Comparison of ENCODE assay signal across 15 mouse cellular contexts in genomic region chr5:112127171-112127570, GRCm38 (mm10).
DNase-seq lines count a peak whose midpoint lies in the region; ATAC-seq and TF ChIP-seq lines count a peak whose summit lies in the region.
"Had no signal": no experiment of that assay in that cellular context is flagged by ENCODE, and none has a peak within 500 bp of the region (broad histone marks: within the 10 kb centered on the region; RNA-seq: fewer than 3 reads in every experiment).

No protein-coding gene starts in this region.

- no peaks in the 10 kb centered on the region for H3K27me3 ChIP-seq in kidney, postnatal 0 days (ENCODE audit: insufficient read depth, low read length)
- no peaks in the 10 kb centered on the region for H3K27me3 ChIP-seq in intestine, postnatal 0 days (replicated peaks; ENCODE audit: control insufficient read depth, insufficient read depth, low read length)
- H3K27me3 ChIP-seq in stomach, embryonic 14.5 days (ENCODE audit: control insufficient read depth, insufficient read depth, low read length): no peaks in the 10 kb centered on the region
- H3K27me3 ChIP-seq: midbrain, embryonic 13.5 days had no signal

- no peak overlapping the region for H3K27ac ChIP-seq in kidney, postnatal 0 days
- no peak overlapping the region for H3K27ac ChIP-seq in intestine, postnatal 0 days (ENCODE audit: low read depth, low read length)
- no peak overlapping the region for H3K27ac ChIP-seq in stomach, embryonic 14.5 days (ENCODE audit: low read length)
- H3K27ac ChIP-seq: heart, embryonic 15.5 days; hindbrain, embryonic 12.5 days; midbrain, embryonic 13.5 days had no signal

- no peaks in the 10 kb centered on the region for H3K4me1 ChIP-seq in kidney, postnatal 0 days (replicated peaks; ENCODE audit: insufficient read depth, low read length)
- no peaks in the 10 kb centered on the region for H3K4me1 ChIP-seq in intestine, postnatal 0 days (replicated peaks; ENCODE audit: control insufficient read depth, insufficient read depth, low read length)
- no peaks in the 10 kb centered on the region for H3K4me1 ChIP-seq in stomach, embryonic 14.5 days (ENCODE audit: control insufficient read depth, insufficient read depth, low read length)
- H3K4me1 ChIP-seq: heart, embryonic 15.5 days had no signal

- H3K4me3 ChIP-seq in kidney, postnatal 0 days (replicated peaks; ENCODE audit: low read depth, low read length): no peak overlapping the region
- H3K4me3 ChIP-seq in intestine, postnatal 0 days (ENCODE audit: low read depth, low read length): no peak overlapping the region
- H3K4me3 ChIP-seq in stomach, embryonic 14.5 days (ENCODE audit: low read depth, low read length): no peak overlapping the region
- H3K4me3 ChIP-seq: heart, embryonic 15.5 days; hindbrain, embryonic 12.5 days; midbrain, embryonic 13.5 days had no signal

- no peaks in the 10 kb centered on the region for H3K9me3 ChIP-seq in kidney, postnatal 0 days (replicated peaks; ENCODE audit: low read length)
- H3K9me3 ChIP-seq in intestine, postnatal 0 days (ENCODE audit: control insufficient read depth): no peaks in the 10 kb centered on the region
- H3K9me3 ChIP-seq in stomach, embryonic 14.5 days (ENCODE audit: control insufficient read depth, low read depth, low read length): no peaks in the 10 kb centered on the region
- H3K9me3 ChIP-seq: heart, embryonic 15.5 days; hindbrain, embryonic 12.5 days; midbrain, embryonic 13.5 days had no signal

- H3K36me3 ChIP-seq in kidney, postnatal 0 days (ENCODE audit: insufficient read depth, low read length): no peaks in the 10 kb centered on the region
- no peaks in the 10 kb centered on the region for H3K36me3 ChIP-seq in intestine, postnatal 0 days (ENCODE audit: control insufficient read depth, insufficient read depth)
- no peaks in the 10 kb centered on the region for H3K36me3 ChIP-seq in stomach, embryonic 14.5 days (ENCODE audit: control insufficient read depth, insufficient read depth, low read length)
- H3K36me3 ChIP-seq: heart, embryonic 15.5 days; hindbrain, embryonic 12.5 days; midbrain, embryonic 13.5 days had no signal

- no peak for DNase-seq in kidney, postnatal 0 days (ENCODE audit: low spot score)
- no peak for DNase-seq in kidney, postnatal 10 days
- DNase-seq in R1 (ENCODE audit: low read depth, low spot score): peak; percentile 86
- no peak for DNase-seq in cerebellum, postnatal 10 days
- DNase-seq in c-Kit-positive CD71-positive TER-119-positive erythroid progenitor cells, embryonic 14.5 days (ENCODE audit: low spot score): no peak
- DNase-seq: adrenal gland, postnatal 36 days; cerebellum, postnatal 36 days; liver; spleen, adult 18-20 months had no signal

- H3K4me2 ChIP-seq in kidney, postnatal 0 days (ENCODE audit: low read length): no peak overlapping the region
- H3K4me2 ChIP-seq in intestine, postnatal 0 days (replicated peaks; ENCODE audit: low read depth): no peak overlapping the region
- no peak overlapping the region for H3K4me2 ChIP-seq in stomach, embryonic 14.5 days (replicated peaks; ENCODE audit: low read depth, low read length)
- H3K4me2 ChIP-seq: heart, embryonic 15.5 days; hindbrain, embryonic 12.5 days; midbrain, embryonic 13.5 days had no signal

- no peak for TF ChIP-seq CTCF in kidney, postnatal 0 days (IDR thresholded peaks at IDR 0.05; ENCODE audit: low read depth)
- no peak for TF ChIP-seq CTCF in intestine, postnatal 0 days (IDR thresholded peaks at IDR 0.05; ENCODE audit: low read depth)

- no peak overlapping the region for H3K9ac ChIP-seq in kidney, postnatal 0 days (ENCODE audit: low read depth, low read length)
- no peak overlapping the region for H3K9ac ChIP-seq in intestine, postnatal 0 days (ENCODE audit: low read depth, low read length)
- no peak overlapping the region for H3K9ac ChIP-seq in stomach, embryonic 14.5 days (replicated peaks; ENCODE audit: low read depth, low read length)
- H3K9ac ChIP-seq: heart, embryonic 15.5 days; hindbrain, embryonic 12.5 days; midbrain, embryonic 13.5 days had no signal

- WGBS in kidney, postnatal 0 days: 70% methylated on average over 4 of the region's 4 CpGs
- WGBS in intestine, postnatal 0 days: 62% methylated on average over 4 of the region's 4 CpGs
- WGBS in stomach, embryonic 14.5 days: 54% methylated on average over 4 of the region's 4 CpGs

- peak; percentile 57; the same call in 1 of the 2 replicates for ATAC-seq in kidney, postnatal 0 days (replicated peaks; ENCODE audit: low FRiP score, low read depth)
- peak; percentile 63 for ATAC-seq in intestine, postnatal 0 days
- 0 out of 2 replicates have a peak, but pooled peaks have one; percentile 56 for ATAC-seq in stomach, embryonic 14.5 days (ENCODE audit: insufficient number of reproducible peaks, insufficient read depth, low FRiP score, low read depth)
- ATAC-seq: activated CD4-positive, CD25-positive, alpha-beta regulatory T cell, adult 4 months; midbrain, embryonic 13.5 days had no signal
